Mouse (Mus musculus): Measurements from ENCODE around the gene Cdc20b.

- no peak for TF ChIP-seq USF1 (IDR thresholded peaks at IDR 0.05; ENCODE audit: low read depth)
- TF ChIP-seq POLR2A (IDR thresholded peaks at IDR 0.05; ENCODE audit: insufficient read length, low read depth), result no peak
- TF ChIP-seq TCF12 (IDR thresholded peaks at IDR 0.05; ENCODE audit: insufficient read depth, poor library complexity, severe bottlenecking), result no peak
These were observed 49.8 kb downstream of the Cdc20b start for GRCm38 (mm10) chr13:113084732-113085131.

Data from myocyte (in vitro differentiated cells).